ENCODE assay signal across 10 mouse cellular contexts in genomic region chr6:55399910-55400309, GRCm38 (mm10). TPM values are rescaled to one million over a fixed set of nuclear protein-coding genes. Genes with fewer than 3 reads are reported as not detected.
DNase-seq lines count a peak whose midpoint lies in the region; ATAC-seq and TF ChIP-seq lines count a peak whose summit lies in the region.
"Had no signal": no experiment of that assay in that cellular context is flagged by ENCODE, and none has a peak within 500 bp of the region (broad histone marks: within the 10 kb centered on the region; RNA-seq: fewer than 3 reads in every experiment).

No protein-coding gene starts in this region.

- H3K9ac ChIP-seq in hindbrain, embryonic 14.5 days, result no peak overlapping the region
- H3K9ac ChIP-seq in hindbrain, embryonic 12.5 days, result no peak overlapping the region
- H3K9ac ChIP-seq: limb, embryonic 13.5 days had no signal

- no peak overlapping the region for H3K27ac ChIP-seq in hindbrain, embryonic 14.5 days
- H3K27ac ChIP-seq in hindbrain, embryonic 12.5 days, result no peak overlapping the region
- H3K27ac ChIP-seq in layer of hippocampus, adult 2 months, result peak overlapping the region; percentile 93
- H3K27ac ChIP-seq: limb, embryonic 13.5 days had no signal

- H3K27me3 ChIP-seq in hindbrain, embryonic 14.5 days (ENCODE audit: control insufficient read depth, insufficient read depth, low read length), result no peaks in the 10 kb centered on the region
- H3K27me3 ChIP-seq in hindbrain, embryonic 12.5 days, result 0 out of 2 replicates have a peak, but pooled peaks cover 3% of the 10 kb centered on the region

- TF ChIP-seq CTCF in layer of hippocampus, adult 2 months (conservative IDR thresholded peaks at IDR 0.05), result no peak

- 0 out of 2 replicates have a peak, but pooled peaks have one; percentile 8 for ATAC-seq in hindbrain, embryonic 14.5 days (ENCODE audit: low FRiP score)
- no peak for ATAC-seq in hindbrain, embryonic 12.5 days (ENCODE audit: low FRiP score)
- no peak for ATAC-seq in erythroblast, adult 5-6 weeks (replicated peaks; ENCODE audit: low FRiP score, poor library complexity, severe bottlenecking)

- no peak overlapping the region for H3K4me3 ChIP-seq in hindbrain, embryonic 14.5 days (replicated peaks; ENCODE audit: low read length)
- H3K4me3 ChIP-seq in hindbrain, embryonic 12.5 days, result no peak overlapping the region
- H3K4me3 ChIP-seq in layer of hippocampus, adult 2 months, result no peak overlapping the region
- H3K4me3 ChIP-seq: limb, embryonic 13.5 days had no signal

- H3K36me3 ChIP-seq in hindbrain, embryonic 14.5 days (replicated peaks; ENCODE audit: control insufficient read depth, insufficient read depth), result no peaks in the 10 kb centered on the region
- H3K36me3 ChIP-seq in hindbrain, embryonic 12.5 days, result no peaks in the 10 kb centered on the region
- H3K36me3 ChIP-seq: limb, embryonic 13.5 days had no signal

- WGBS in hindbrain, embryonic 14.5 days, result 38% methylated on average over 5 of the region's 5 CpGs
- 70% methylated on average over 5 of the region's 5 CpGs for WGBS in hindbrain, embryonic 12.5 days

- DNase-seq in hindbrain, embryonic 14.5 days (ENCODE audit: low spot score), result peak; percentile 80
- peak; percentile 64 to 84 for DNase-seq in adrenal gland, adult (ENCODE audit: inconsistent age in 2 of 2, low spot score in 1 of 2)
- DNase-seq in cerebellum, adult 9-11 months, result peak; percentile 97
- peak; percentile 78 to 83 for DNase-seq in layer of hippocampus, adult 2 months (ENCODE audit: low spot score in 2 of 2)
- peak; percentile 14 for DNase-seq in retina, postnatal 7 days (ENCODE audit: low read depth, low spot score)
- no peak for DNase-seq in thymus, adult 18-20 months

- H3K4me1 ChIP-seq in hindbrain, embryonic 14.5 days (replicated peaks; ENCODE audit: control insufficient read depth, insufficient read depth, low read length), result peaks cover 25% of the 10 kb centered on the region
- H3K4me1 ChIP-seq in hindbrain, embryonic 12.5 days, result peaks cover 24% of the 10 kb centered on the region

- H3K4me2 ChIP-seq in hindbrain, embryonic 14.5 days (replicated peaks), result no peak overlapping the region
- no peak overlapping the region for H3K4me2 ChIP-seq in hindbrain, embryonic 12.5 days (replicated peaks)
- H3K4me2 ChIP-seq: limb, embryonic 13.5 days had no signal

- no peaks in the 10 kb centered on the region for H3K9me3 ChIP-seq in hindbrain, embryonic 14.5 days (ENCODE audit: control insufficient read depth, low read length)
- H3K9me3 ChIP-seq in hindbrain, embryonic 12.5 days (replicated peaks), result no peaks in the 10 kb centered on the region
- H3K9me3 ChIP-seq: limb, embryonic 13.5 days had no signal

RNA-seq across cellular contexts. Expression of gene Ghrhr, which starts 23.8 kb away (rescaled TPM):
- polyA plus RNA-seq in hindbrain, embryonic 14.5 days (2014; fragmentation: Nextera tagmentation; extraction: Ambion mirVana), result not detected in 2 replicates
- polyA plus RNA-seq in hindbrain, embryonic 12.5 days (2016; fragmentation: Nextera tagmentation; extraction: Ambion mirVana), result not detected in 2 replicates
- not detected for total RNA-seq in layer of hippocampus, adult 2 months (2021)
- 0.63 TPM in 1 of 2 replicates, not detected in the other for total RNA-seq in erythroblast, adult 5-6 weeks (2015; ENCODE audit: low replicate concordance)
- 0.28 TPM in 1 of 2 replicates, not detected in the other for total RNA-seq in erythroblast, adult 5-6 weeks (2017; ENCODE audit: low replicate concordance)
- total RNA-seq: MEL had no signal
- polyA plus RNA-seq: limb, embryonic 13.5 days had no signal

RNA-seq across cellular contexts. Expression of gene Adcyap1r1, which starts 51.9 kb away (rescaled TPM):
- 73.4 and 75.1 TPM in 2 replicates for polyA plus RNA-seq in hindbrain, embryonic 14.5 days (2014; fragmentation: Nextera tagmentation; extraction: Ambion mirVana)
- polyA plus RNA-seq in hindbrain, embryonic 12.5 days (2016; fragmentation: Nextera tagmentation; extraction: Ambion mirVana), result 36.6 and 44.5 TPM in 2 replicates
- total RNA-seq in layer of hippocampus, adult 2 months (2021), result 100 to 1,000 TPM; 146 to 148 TPM
- 0.19 TPM in 1 of 2 replicates, not detected in the other for total RNA-seq in erythroblast, adult 5-6 weeks (2015; ENCODE audit: low replicate concordance)
- total RNA-seq in erythroblast, adult 5-6 weeks (2017; ENCODE audit: low replicate concordance), result 0.09 TPM in 1 of 2 replicates, not detected in the other
- total RNA-seq: MEL had no signal

Comparison
In these comparisons a context has a peak if more than half of its experiments do, and no peak if none do; other contexts are left out.
1. DNase-seq: peak in hindbrain, embryonic 14.5 days (single experiment), adrenal gland, adult (2 of 2), cerebellum, adult 9-11 months (single experiment), layer of hippocampus, adult 2 months (2 of 2) and retina, postnatal 7 days (single experiment); none in thymus, adult 18-20 months (0 of 2).
2. RNA of gene Adcyap1r1, which starts 51.9 kb away (total RNA-seq): 146 to 148 TPM in layer of hippocampus, adult 2 months; 0.09 to 0.19 TPM in erythroblast, adult 5-6 weeks; every median in the first group is over 100 times any median in the second.